Mouse (Mus musculus) kidney, embryonic 14.5 days (tissue): ENCODE measurements around the gene Pabpc1l. TPM values are rescaled to one million over a fixed set of nuclear protein-coding genes. Genes with fewer than 3 reads are reported as not detected.

Experiments used
- ATAC-seq: fragments of 200-750 bp; cut with Nextera tagmentation; 2 replicates; pipeline ENCODE4 v1.8.0; 2017; ENCODE audit warnings: moderate number of reproducible peaks, mild to moderate bottlenecking, moderate TSS enrichment, moderate library complexity; ENCODE audit not compliant: low FRiP score, low TSS enrichment
- H3K27ac ChIP-seq: fragments of 300-500 bp; sonication (generic); 2 replicates; pipeline ENCODE4 v1.5.1; 2014; ENCODE audit warnings: low read depth, mild to moderate bottlenecking, low read length, moderate library complexity, mixed read lengths
- H3K27me3 ChIP-seq: fragments of 300-500 bp; sonication (generic); 2 replicates; pipeline ENCODE4 v1.6.1; 2014; ENCODE audit warnings: mild to moderate bottlenecking, low read length; ENCODE audit not compliant: control insufficient read depth, insufficient read depth
- H3K36me3 ChIP-seq: fragments of 300-500 bp; sonication (generic); 2 replicates; pipeline ENCODE4 v1.6.1; 2014; ENCODE audit warnings: low read length, mixed read lengths; ENCODE audit not compliant: control insufficient read depth, insufficient read depth
- H3K4me1 ChIP-seq: fragments of 300-500 bp; sonication (generic); 2 replicates; pipeline ENCODE4 v1.6.1; 2014; ENCODE audit warnings: low read length, mixed read lengths; ENCODE audit not compliant: control insufficient read depth, insufficient read depth
- H3K4me2 ChIP-seq: fragments of 300-500 bp; sonication (generic); replicated peaks from 2 replicates; pipeline ENCODE4 v1.6.1; 2014; ENCODE audit warnings: low read depth, mild to moderate bottlenecking, low read length
- H3K4me3 ChIP-seq: fragments of 300-500 bp; sonication (generic); 2 replicates; pipeline ENCODE4 v1.5.1; 2014; ENCODE audit warnings: mild to moderate bottlenecking, low read length
- H3K9ac ChIP-seq: fragments of 300-500 bp; sonication (generic); 2 replicates; pipeline ENCODE4 v1.6.1; 2014; ENCODE audit warnings: low read depth, mild to moderate bottlenecking, low read length, moderate library complexity
- H3K9me3 ChIP-seq: fragments of 300-500 bp; sonication (generic); 2 replicates; pipeline ENCODE4 v1.6.1; 2016; ENCODE audit warnings: low read length; ENCODE audit not compliant: control insufficient read depth
- WGBS: fragments of 180-500 bp; shearing (Covaris S2); extraction: QIAGEN DNeasy Blood & Tissue Kit; methylation state at CpG from one replicate; pipeline ENCODE4 v1.1.7; 2014; 5-methylcytosine and 5-hydroxymethylcytosine counted together
- polyA plus RNA-seq: library from polyadenylated mRNA; unstranded; fragments of >200 nt; fragmentation: Nextera tagmentation; extraction: Ambion mirVana; gene quantifications from 2 replicates; pipeline ENCODE4 v1.2.1, GENCODE M21; 2014

Pabpc1l gene
- polyA plus RNA-seq, 1 experiment from 2014 or later, result 2.7 TPM

GRCm38 (mm10) chr2:164073120-164073519 is 47.9 kb downstream of the Pabpc1l start:
- 83% methylated on average over 7 of the region's 7 CpGs for WGBS
- Histone ChIP-seq H3K4me3 (no peak overlapping the region), H3K4me1 (peaks cover 23% of the 10 kb centered on the region), H3K36me3 (no peaks in the 10 kb centered on the region), H3K27me3 (no peaks in the 10 kb centered on the region), H3K9me3 (no peaks in the 10 kb centered on the region), H3K9ac (no peak overlapping the region), H3K27ac (no peak overlapping the region), H3K4me2 (no peak overlapping the region)
- no peak for ATAC-seq

GRCm38 (mm10) chr2:164073918-164074578 is 48.8 kb downstream of the Pabpc1l start:
- peak overlapping the region; percentile 84 for H3K4me3 ChIP-seq
- no peaks in the 10 kb centered on the region for H3K27me3 ChIP-seq
- peak overlapping the region; percentile 79 for H3K9ac ChIP-seq
- ATAC-seq, result peak; percentile 72
- H3K4me1 ChIP-seq, result peaks cover 18% of the 10 kb centered on the region
- WGBS, result under 1% methylated on average over 48 of the region's 48 CpGs
- H3K27ac ChIP-seq, result peak overlapping the region; percentile 49; the same call in 1 of the 2 replicates
- H3K36me3 ChIP-seq, result no peaks in the 10 kb centered on the region
- H3K9me3 ChIP-seq, result no peaks in the 10 kb centered on the region
- H3K4me2 ChIP-seq, result peak overlapping the region; percentile 73

- WGBS, result 32% methylated on average over 5 of the region's 5 CpGs
- peaks cover under 1% of the 10 kb centered on the region; the same call in 1 of the 2 replicates for H3K36me3 ChIP-seq
- ATAC-seq, result no peak
- H3K4me1 ChIP-seq, result peaks cover 9% of the 10 kb centered on the region
- H3K27ac ChIP-seq, result no peak overlapping the region
- no peaks in the 10 kb centered on the region for H3K27me3 ChIP-seq
- peak overlapping the region; percentile 73 for H3K4me2 ChIP-seq
- peak overlapping the region; percentile 79; the same call in 1 of the 2 replicates for H3K9ac ChIP-seq
- no peaks in the 10 kb centered on the region for H3K9me3 ChIP-seq
- peak overlapping the region; percentile 84 for H3K4me3 ChIP-seq
Observed at GRCm38 (mm10) chr2:164075088-164075487, 49.8 kb downstream of the Pabpc1l start.

GRCm38 (mm10) chr2:164076874-164077425 is 51.7 kb downstream of the Pabpc1l start:
- Histone ChIP-seq H3K36me3 (peaks cover 16% of the 10 kb centered on the region), H3K4me2 (no peak overlapping the region), H3K9ac (no peak overlapping the region), H3K4me3 (no peak overlapping the region), H3K27me3 (no peaks in the 10 kb centered on the region), H3K9me3 (no peaks in the 10 kb centered on the region), H3K4me1 (peaks cover 9% of the 10 kb centered on the region), H3K27ac (no peak overlapping the region)
- ATAC-seq, result no peak
- 93% methylated on average over 8 of the region's 8 CpGs for WGBS

DNA sequence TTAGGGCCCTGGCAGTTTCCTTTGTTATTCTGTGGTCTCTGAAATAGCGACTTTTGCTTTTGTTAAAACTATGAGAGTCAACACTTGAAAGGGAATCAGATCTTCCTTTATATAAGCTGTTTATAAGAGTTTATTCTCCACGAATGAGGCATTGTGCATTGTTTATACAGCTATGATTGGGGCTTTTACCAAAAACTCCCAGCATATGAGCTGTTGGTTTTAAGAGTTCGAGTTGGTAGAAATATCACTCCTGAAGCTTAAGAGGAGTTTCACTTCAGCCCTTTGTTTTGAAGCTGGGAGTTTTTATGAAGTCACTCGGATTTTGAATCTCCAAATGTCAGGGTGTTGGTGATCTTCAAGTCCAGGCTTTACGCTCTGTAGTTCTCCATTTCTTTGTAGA is 52.6 kb downstream of the Pabpc1l start:
- 84% methylated on average over 5 of the region's 5 CpGs for WGBS
- Histone ChIP-seq H3K9ac (no peak overlapping the region), H3K4me3 (no peak overlapping the region), H3K27ac (no peak overlapping the region), H3K27me3 (no peaks in the 10 kb centered on the region), H3K36me3 (peaks cover 23% of the 10 kb centered on the region), H3K9me3 (no peaks in the 10 kb centered on the region), H3K4me2 (no peak overlapping the region), H3K4me1 (peaks cover 9% of the 10 kb centered on the region)
- no peak for ATAC-seq

DNA sequence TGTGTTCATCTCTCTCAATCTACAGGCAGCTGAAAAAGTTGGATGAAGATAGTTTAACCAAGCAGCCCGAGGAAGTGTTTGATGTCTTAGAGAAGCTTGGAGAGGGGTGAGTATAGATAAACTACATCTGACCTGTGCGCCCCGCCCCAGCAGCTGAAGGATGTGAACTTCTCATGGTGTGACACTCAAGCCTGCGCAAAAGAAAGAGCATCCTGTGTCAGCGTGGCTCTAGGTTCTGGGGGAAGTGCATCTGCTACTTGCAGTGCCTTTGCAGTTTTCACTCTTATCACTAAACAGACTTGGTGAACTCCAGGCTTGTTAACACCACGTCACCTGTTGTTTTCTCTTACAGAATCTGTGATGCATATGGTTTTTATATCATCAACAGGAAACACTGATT is 54.2 kb downstream of the Pabpc1l start:
- H3K4me3 ChIP-seq, result no peak overlapping the region
- ATAC-seq, result no peak
- peaks cover 9% of the 10 kb centered on the region for H3K4me1 ChIP-seq
- H3K9me3 ChIP-seq, result no peaks in the 10 kb centered on the region
- no peak overlapping the region for H3K27ac ChIP-seq
- peaks cover 38% of the 10 kb centered on the region for H3K36me3 ChIP-seq
- no peaks in the 10 kb centered on the region for H3K27me3 ChIP-seq
- WGBS, result 88% methylated on average over 6 of the region's 6 CpGs
- H3K4me2 ChIP-seq, result no peak overlapping the region
- H3K9ac ChIP-seq, result no peak overlapping the region

DNA sequence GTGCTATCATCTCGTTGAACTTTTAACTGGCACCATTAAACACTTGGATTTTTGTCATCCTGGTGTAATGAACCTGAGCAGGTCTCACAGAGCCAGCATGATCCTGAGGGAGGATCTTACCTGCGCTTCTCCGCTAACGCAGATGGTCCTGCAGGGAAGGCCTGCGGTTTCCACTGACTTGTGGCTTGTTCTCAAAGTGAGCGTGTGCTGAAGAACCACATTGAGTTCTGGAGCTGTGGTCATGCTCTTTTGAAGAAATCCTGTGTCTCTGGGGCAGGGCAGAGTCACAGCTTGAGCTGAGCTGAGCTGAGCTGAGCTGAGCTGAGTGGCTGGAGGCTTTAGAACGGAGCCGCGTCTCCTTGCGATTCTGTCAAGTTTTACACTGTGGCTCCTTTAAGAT is 56.3 kb downstream of the Pabpc1l start:
- H3K4me1 ChIP-seq, result no peaks in the 10 kb centered on the region
- H3K9ac ChIP-seq, result no peak overlapping the region
- H3K27me3 ChIP-seq, result no peaks in the 10 kb centered on the region
- no peak overlapping the region for H3K27ac ChIP-seq
- H3K36me3 ChIP-seq, result peaks cover 50% of the 10 kb centered on the region
- 92% methylated on average over 10 of the region's 10 CpGs for WGBS
- H3K4me2 ChIP-seq, result no peak overlapping the region
- no peak for ATAC-seq
- no peak overlapping the region for H3K4me3 ChIP-seq
- no peaks in the 10 kb centered on the region for H3K9me3 ChIP-seq

DNA sequence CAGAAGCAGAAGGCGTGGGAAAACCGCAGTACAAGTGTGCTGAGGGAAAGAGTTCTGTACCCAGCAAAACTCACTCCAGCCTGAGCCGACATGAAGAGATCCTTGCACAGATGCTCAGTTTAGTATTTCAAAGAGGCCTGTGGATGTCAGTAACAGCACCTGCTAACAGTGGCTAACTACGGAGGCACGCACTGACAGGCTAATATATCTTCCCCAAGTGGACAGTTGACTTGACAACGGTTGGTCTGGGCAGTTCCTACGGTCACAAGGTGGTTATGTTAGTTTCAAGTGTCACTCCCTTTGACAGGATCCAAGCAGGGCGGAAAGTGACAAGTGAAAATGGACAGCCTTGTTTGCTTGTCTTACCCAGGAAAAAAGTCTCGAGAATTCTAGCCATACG is 56.9 kb downstream of the Pabpc1l start:
- ATAC-seq, result no peak
- H3K36me3 ChIP-seq, result peaks cover 54% of the 10 kb centered on the region
- no peaks in the 10 kb centered on the region for H3K4me1 ChIP-seq

DNA sequence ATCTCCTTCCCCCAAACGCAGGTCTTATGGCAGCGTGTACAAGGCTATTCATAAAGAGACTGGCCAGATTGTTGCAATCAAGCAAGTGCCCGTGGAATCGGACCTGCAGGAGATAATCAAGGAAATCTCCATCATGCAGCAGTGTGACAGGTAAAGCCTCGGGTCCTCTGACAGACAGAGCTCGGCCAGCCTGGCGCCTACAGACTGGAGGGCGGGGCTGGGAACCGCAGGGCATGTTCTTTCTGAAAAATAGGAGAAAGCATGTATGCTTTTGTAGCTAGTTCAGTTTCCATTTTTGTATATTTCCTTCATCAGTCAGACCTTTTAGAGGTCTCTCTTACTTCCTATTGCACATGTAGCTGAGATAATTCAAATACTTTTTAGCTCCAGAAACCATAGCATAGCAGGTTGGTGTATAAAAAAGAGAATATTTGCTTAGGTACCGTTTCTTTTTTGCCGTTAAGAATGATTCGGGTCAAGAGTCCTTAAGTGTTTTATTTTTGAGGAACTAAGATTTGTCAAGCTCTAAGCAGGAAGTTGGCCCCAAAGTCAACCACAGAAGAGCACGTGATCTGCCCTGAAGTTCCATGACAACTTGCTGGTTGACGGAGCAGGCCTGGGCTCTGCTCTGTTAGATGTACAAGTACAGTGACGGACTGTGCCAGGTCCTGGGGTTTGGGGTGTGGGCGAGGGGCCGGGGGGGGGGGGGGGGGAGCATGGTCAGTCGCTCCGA is 58.5 kb downstream of the Pabpc1l start:
- Histone ChIP-seq H3K4me3 (no peak overlapping the region), H3K9ac (no peak overlapping the region), H3K4me2 (no peak overlapping the region), H3K36me3 (peaks cover 66% of the 10 kb centered on the region), H3K4me1 (no peaks in the 10 kb centered on the region), H3K9me3 (no peaks in the 10 kb centered on the region), H3K27ac (no peak overlapping the region), H3K27me3 (no peaks in the 10 kb centered on the region)
- WGBS, result 89% methylated on average over 17 of the region's 19 CpGs
- ATAC-seq, result no peak

More for the DNA sequence above, 56.9 kb downstream of the Pabpc1l start:
- Histone ChIP-seq H3K27ac (no peak overlapping the region), H3K4me3 (no peak overlapping the region), H3K9ac (no peak overlapping the region), H3K9me3 (no peaks in the 10 kb centered on the region), H3K27me3 (no peaks in the 10 kb centered on the region), H3K4me2 (no peak overlapping the region)
- WGBS, result 47% methylated on average over 10 of the region's 10 CpGs
